Mouse (Mus musculus) spleen, adult 2 months (tissue): ENCODE measurements at regions not wholly inside any gene's neighbourhood (a gene's known extent, or its start where the extent isn't known, plus 50 kb on each side); places are given as distances from the start of the nearest gene placed in this dataset.

Source experiments
- CTCF ChIP-seq: fragments of 200-500 bp; IDR thresholded peaks from 2 replicates; pipeline ENCODE4 v1.5.1; 2011; ENCODE audit warnings: mild to moderate bottlenecking, inconsistent platforms; ENCODE audit not compliant: insufficient read depth, insufficient read length, insufficient replicate concordance; ENCODE audit errors: extremely low read depth
- POLR2A ChIP-seq: fragments of 200-500 bp; IDR thresholded peaks from 2 replicates; pipeline ENCODE4 v1.6.1; 2011; ENCODE audit warnings: low read depth, low read length, inconsistent platforms

GRCm38 (mm10) chr1:43294221-43295012 lies 97.6 kb upstream of the Fhl2 start:
- TF ChIP-seq POLR2A (no peak), CTCF (no peak)
